In the genomic region with DNA sequence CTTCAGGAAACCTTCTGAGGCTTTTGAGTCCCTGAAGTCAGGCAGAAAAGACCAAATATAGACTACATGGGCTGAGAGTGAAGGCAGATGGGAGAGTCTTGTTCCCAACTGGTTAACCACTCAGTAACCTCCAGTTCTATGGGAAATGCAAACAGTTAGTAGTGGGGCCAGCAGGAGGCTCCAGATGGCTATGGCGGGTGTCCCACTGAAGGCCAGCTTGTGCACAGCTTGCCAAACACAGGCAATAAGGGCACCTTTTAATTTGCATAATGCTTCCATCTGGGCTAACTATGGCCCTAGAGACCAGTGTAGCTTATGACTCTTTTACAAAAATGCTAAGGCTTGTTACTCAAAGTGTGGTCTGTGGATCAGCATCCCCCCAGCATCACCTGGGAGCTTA, we compare ENCODE assay signal across 11 mouse cellular contexts.
A peak's percentile ranks its signal among the peaks of the same experiment; 100 is the strongest.
DNase-seq lines count a peak whose midpoint lies in the region; ATAC-seq and TF ChIP-seq lines count a peak whose summit lies in the region.
"Had no signal": no experiment of that assay in that cellular context is flagged by ENCODE, and none has a peak within 500 bp of the region (broad histone marks: within the 10 kb centered on the region; RNA-seq: fewer than 3 reads in every experiment).

No protein-coding gene starts in this region.

- TF ChIP-seq CTCF in liver, adult 2 months (IDR thresholded peaks at IDR 0.05; ENCODE audit: low read depth, low read length): peak; percentile 14; the same call in 1 of the 2 replicates

- H3K27me3 ChIP-seq in liver, adult 2 months (ENCODE audit: control insufficient read depth, insufficient read depth, low read length): no peaks in the 10 kb centered on the region
- no peaks in the 10 kb centered on the region for H3K27me3 ChIP-seq in kidney, embryonic 16.5 days (ENCODE audit: insufficient read depth, low read length)
- H3K27me3 ChIP-seq: neural tube, embryonic 12.5 days had no signal

- no peaks in the 10 kb centered on the region for H3K9me3 ChIP-seq in kidney, embryonic 16.5 days (ENCODE audit: low read length)
- H3K9me3 ChIP-seq: neural tube, embryonic 12.5 days had no signal

- H3K4me1 ChIP-seq in liver, adult 2 months (ENCODE audit: control insufficient read depth, insufficient read depth, low read length): peaks cover 24% of the 10 kb centered on the region
- peaks cover 21% of the 10 kb centered on the region for H3K4me1 ChIP-seq in kidney, embryonic 16.5 days (ENCODE audit: insufficient read depth, low read length)
- H3K4me1 ChIP-seq: neural tube, embryonic 12.5 days had no signal

- DNase-seq in liver, adult 2 months (ENCODE audit: extremely low read depth, low read depth, low spot score): no peak
- no peak for DNase-seq in liver
- peak; percentile 91 to 94 for DNase-seq in cerebellum, postnatal 10 days
- DNase-seq in layer of hippocampus, adult 9-10 months (ENCODE audit: low spot score): peak; percentile 73
- DNase-seq in urinary bladder, postnatal 25 days (ENCODE audit: low spot score): no peak
- DNase-seq: heart, adult 11 months; lung, postnatal 14 days had no signal

- H3K4me3 ChIP-seq in liver, adult 2 months (ENCODE audit: insufficient read depth, low read depth, low read length): no peak overlapping the region
- H3K4me3 ChIP-seq in kidney, embryonic 16.5 days (ENCODE audit: low read length): no peak overlapping the region
- H3K4me3 ChIP-seq: neural tube, embryonic 12.5 days had no signal

- ATAC-seq in cerebellum, adult (ENCODE audit: insufficient number of reproducible peaks, low FRiP score, low TSS enrichment): peak; percentile 65
- no peak for ATAC-seq in erythroid progenitor cell, adult 5-6 weeks (replicated peaks; ENCODE audit: low FRiP score, poor library complexity, severe bottlenecking)
- ATAC-seq in kidney, embryonic 16.5 days (ENCODE audit: low FRiP score, low TSS enrichment): no peak

- H3K27ac ChIP-seq in liver, adult 2 months (replicated peaks; ENCODE audit: insufficient read depth, low read depth, low read length): no peak overlapping the region
- no peak overlapping the region for H3K27ac ChIP-seq in kidney, embryonic 16.5 days (ENCODE audit: low read length)
- H3K27ac ChIP-seq: neural tube, embryonic 12.5 days had no signal

- no peaks in the 10 kb centered on the region for H3K36me3 ChIP-seq in liver, adult 2 months (ENCODE audit: control insufficient read depth, insufficient read depth, low read length)
- H3K36me3 ChIP-seq in kidney, embryonic 16.5 days (ENCODE audit: insufficient read depth, low read length): no peaks in the 10 kb centered on the region
- H3K36me3 ChIP-seq: neural tube, embryonic 12.5 days had no signal

- no peak overlapping the region for H3K4me2 ChIP-seq in kidney, embryonic 16.5 days (replicated peaks; ENCODE audit: low read depth, low read length)
- H3K4me2 ChIP-seq: neural tube, embryonic 12.5 days had no signal

- no peak overlapping the region for H3K9ac ChIP-seq in liver, adult 2 months (ENCODE audit: low read depth, low read length)
- H3K9ac ChIP-seq in kidney, embryonic 16.5 days (replicated peaks; ENCODE audit: low read length): no peak overlapping the region
- H3K9ac ChIP-seq: neural tube, embryonic 12.5 days had no signal

- no peaks in the 10 kb centered on the region for H3K79me2 ChIP-seq in liver, adult 2 months (ENCODE audit: control insufficient read depth, insufficient read depth, low read length)

- TF ChIP-seq POLR2A in liver, adult 2 months (IDR thresholded peaks at IDR 0.05; ENCODE audit: extremely low read depth, insufficient read depth, low read length): no peak

- 75% methylated on average over 1 of the region's 1 CpGs for WGBS in liver, adult 2 months
- 85% methylated on average over 1 of the region's 1 CpGs for WGBS in kidney, embryonic 16.5 days

Comparison
In these comparisons a context has a peak if more than half of its experiments do, and no peak if none do; other contexts are left out.
1. DNase-seq: peak in cerebellum, postnatal 10 days (2 of 2) and layer of hippocampus, adult 9-10 months (single experiment); none in liver, adult 2 months (single experiment), liver (single experiment) and urinary bladder, postnatal 25 days (single experiment).